Mouse (Mus musculus): ENCODE data around the gene Cnih2.

- TF ChIP-seq CTCF (conservative IDR thresholded peaks at IDR 0.05 in 1 of 2, IDR thresholded peaks at IDR 0.05 in 1 of 2; ENCODE audit: low read depth in 2 of 2, low read length in 2 of 2) (no peak), HCFC1 (IDR thresholded peaks at IDR 0.05; ENCODE audit: low read depth, low read length) (no peak), NELFE (IDR thresholded peaks at IDR 0.05; ENCODE audit: low read depth, low read length) (no peak), USF2 (conservative IDR thresholded peaks at IDR 0.05; ENCODE audit: low read depth, low read length) (no peak), USF1 (IDR thresholded peaks at IDR 0.05; ENCODE audit: low read depth, low read length) (no peak), TCF12 (IDR thresholded peaks at IDR 0.05; ENCODE audit: low read depth, low read length) (no peak), EP300 (IDR thresholded peaks at IDR 0.05; ENCODE audit: low read length) (no peak), MEF2A (IDR thresholded peaks at IDR 0.05; ENCODE audit: borderline replicate concordance, low read depth, low read length) (no peak)
Measured at GRCm38 (mm10) chr19:5108702-5109101, 10.4 kb upstream of the Cnih2 start.
